Mouse (Mus musculus) liver, embryonic 14.5 days (tissue): ENCODE results near the gene Spindoc.

Experiments
- CTCF ChIP-seq: IDR thresholded peaks from 2 replicates; pipeline ENCODE4 v1.5.1; 2016; ENCODE audit warnings: antibody characterized with exemption, low read depth, control low read depth
- EP300 ChIP-seq: IDR thresholded peaks from 2 replicates; pipeline ENCODE4 v1.6.1; 2016; ENCODE audit warnings: antibody characterized with exemption, low read depth

DNA sequence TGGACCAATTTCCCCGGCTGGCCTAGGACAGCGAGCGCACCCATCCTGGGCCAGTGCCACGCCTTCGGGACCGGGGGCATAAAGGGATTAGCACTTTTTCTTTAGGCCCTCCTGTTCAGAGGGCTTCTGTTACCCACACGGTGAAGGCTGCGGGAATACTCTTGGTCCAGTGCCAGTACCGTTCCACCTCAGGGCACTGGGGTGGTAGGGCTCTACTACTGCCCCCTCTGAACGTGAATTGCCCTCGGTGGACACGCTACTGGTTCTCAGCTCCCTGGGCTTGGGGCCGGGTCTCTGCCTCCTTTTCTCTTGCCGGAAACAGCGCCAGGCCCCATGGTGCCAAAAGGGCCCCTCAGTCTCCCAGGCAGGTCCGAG is 40.8 kb upstream of the Spindoc start:
- TF ChIP-seq EP300 (no peak), CTCF (no peak)
